Mouse (Mus musculus) adrenal gland, adult 18-20 months (tissue): ENCODE measurements around the gene Lrtm2. TPM values are rescaled to one million over a fixed set of nuclear protein-coding genes. Genes with fewer than 3 reads are reported as not detected.

Experiments used
- DNase-seq, 2 experiments: peaks; one replicate each; pipeline ENCODE4 v3.0.0; 2021 to 2022; ENCODE audit warnings: low spot score in 2 of 2
- total RNA-seq, 2 experiments: library from RNA; stranded (reverse); gene quantifications; 1 replicate in 1 of 2; 2 replicates in 1 of 2; pipeline ENCODE4 v1.2.3; 2021

Lrtm2 gene
- total RNA-seq, 2 experiments from 2014 or later, result 0.27 TPM; not detected in 1

DNA sequence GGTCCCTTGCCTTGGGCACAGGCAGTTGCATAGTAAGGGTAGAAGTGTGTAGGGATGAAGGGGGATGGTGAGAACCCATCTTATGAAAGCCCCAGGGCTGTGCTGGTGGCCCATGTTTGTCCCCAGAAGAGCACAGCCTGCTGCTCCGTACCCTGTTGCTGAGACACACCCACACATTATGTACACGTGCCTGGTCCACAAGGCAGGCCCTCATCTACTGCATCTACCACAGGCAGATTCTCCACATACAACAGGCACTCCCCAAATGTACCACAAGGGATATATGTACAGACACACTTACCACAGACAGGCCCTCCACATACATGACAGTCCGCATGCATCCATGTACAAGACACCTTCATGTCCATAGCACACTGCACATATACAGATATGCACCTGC lies 6.7 kb upstream of the Lrtm2 start:
- DNase-seq, result no peak

DNA sequence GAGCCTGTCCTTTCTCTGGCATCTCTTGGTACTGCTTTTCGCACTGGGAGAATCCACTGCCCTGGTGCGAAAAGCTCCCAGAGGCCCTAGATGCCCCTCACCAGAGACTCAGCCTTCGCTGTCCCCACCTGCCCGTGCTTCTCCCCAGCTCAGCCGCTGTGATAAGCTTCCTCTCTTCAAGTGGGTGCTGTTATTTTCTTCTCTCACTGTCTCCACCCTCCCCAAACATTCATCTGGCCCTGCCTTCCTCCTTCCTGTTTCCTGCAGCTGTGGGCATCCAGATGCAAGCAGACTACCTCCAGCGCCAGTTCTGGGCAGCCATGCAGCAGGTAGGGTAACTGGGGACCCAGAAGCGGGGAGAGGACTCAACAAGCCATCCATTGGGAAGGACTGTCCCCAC lies 5.6 kb upstream of the Lrtm2 start:
- no peak for DNase-seq

- DNase-seq, result no peak
Observed at GRCm38 (mm10) chr6:119333831-119334230, 3.3 kb upstream of the Lrtm2 start.

- peak in 1 of 2 experiments; percentile 12 for DNase-seq
Observed at GRCm38 (mm10) chr6:119333202-119333601, 2.6 kb upstream of the Lrtm2 start.

GRCm38 (mm10) chr6:119332111-119332510 lies 1.5 kb upstream of the Lrtm2 start:
- no peak for DNase-seq

- DNase-seq, result no peak
Observed at GRCm38 (mm10) chr6:119329936-119330335, 630 bp downstream of the Lrtm2 start.

- no peak for DNase-seq
Observed at GRCm38 (mm10) chr6:119329215-119329714, 1.3 kb downstream of the Lrtm2 start.

DNA sequence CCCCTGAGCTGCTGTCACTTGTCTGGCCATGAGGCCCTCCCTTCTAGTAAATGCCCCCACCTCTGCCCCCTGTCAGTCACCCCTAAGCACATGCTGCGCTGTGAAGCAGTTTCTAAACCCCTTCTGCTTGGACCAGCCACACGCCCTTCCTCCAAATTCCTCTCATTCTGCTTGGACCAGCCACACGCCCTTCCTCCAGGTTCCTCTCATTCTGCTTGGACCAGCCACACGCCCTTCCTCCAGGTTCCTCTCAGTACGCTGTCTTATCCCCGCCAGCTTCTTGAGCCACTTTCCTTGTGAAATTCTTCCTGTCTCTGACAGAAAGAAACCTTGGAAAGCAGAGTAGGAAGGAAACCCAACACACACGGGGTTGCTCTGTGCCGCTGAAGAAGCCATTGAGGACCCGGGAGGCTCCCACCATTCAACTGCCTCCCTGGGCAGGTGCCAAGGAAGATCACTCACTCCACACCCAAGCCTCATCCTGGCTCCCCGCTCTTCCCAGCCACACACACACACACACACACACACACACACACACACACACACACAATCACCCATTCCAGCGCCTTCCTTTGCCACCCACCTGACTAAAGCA lies 1.9 kb downstream of the Lrtm2 start:
- DNase-seq, result no peak

DNA sequence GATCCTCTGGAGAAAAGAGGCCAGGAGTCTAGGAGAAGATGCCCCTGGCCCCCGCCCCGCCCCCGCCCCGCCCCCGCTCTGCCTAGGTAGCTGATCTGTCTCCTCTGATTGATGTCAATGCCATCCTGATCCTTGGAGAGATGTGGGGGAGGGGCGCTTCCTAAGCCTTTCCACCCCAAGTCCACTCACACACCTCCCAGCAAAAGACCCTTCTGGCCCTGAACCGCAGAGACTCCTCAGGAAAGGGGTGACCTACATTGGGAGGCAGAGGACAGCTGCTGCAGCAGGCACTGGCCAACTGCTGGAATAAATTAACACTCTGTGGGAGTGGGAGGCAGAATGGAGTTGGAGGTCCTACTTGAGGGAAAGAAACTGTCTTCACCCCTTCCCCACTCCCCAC lies 4.0 kb downstream of the Lrtm2 start:
- no peak for DNase-seq

GRCm38 (mm10) chr6:119325978-119326377 lies 4.6 kb downstream of the Lrtm2 start:
- DNase-seq, result no peak

- no peak for DNase-seq
Observed at GRCm38 (mm10) chr6:119324776-119325175, 5.8 kb downstream of the Lrtm2 start.

DNA sequence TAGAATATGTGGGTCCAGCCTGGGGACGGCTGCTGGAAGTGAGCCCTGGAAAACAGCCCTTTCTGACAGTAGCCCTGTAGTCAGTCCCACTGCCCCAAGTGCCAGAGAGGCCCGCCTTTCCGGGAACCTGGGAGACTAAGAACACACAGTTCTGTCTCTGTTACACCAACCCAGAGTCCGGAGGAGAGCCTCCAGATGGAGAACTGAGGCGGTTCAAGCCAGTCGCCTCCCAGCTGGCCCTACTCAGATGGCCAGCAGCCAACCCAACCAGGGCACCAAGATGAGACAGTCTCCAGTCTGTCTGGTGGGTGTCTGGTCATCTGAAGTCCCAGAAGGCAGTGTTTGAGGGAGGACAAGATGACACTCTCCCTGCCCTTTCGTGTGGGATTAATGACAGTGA lies 8.8 kb downstream of the Lrtm2 start:
- DNase-seq, result no peak

GRCm38 (mm10) chr6:119320481-119320880 lies 10.1 kb downstream of the Lrtm2 start:
- DNase-seq, result no peak

DNA sequence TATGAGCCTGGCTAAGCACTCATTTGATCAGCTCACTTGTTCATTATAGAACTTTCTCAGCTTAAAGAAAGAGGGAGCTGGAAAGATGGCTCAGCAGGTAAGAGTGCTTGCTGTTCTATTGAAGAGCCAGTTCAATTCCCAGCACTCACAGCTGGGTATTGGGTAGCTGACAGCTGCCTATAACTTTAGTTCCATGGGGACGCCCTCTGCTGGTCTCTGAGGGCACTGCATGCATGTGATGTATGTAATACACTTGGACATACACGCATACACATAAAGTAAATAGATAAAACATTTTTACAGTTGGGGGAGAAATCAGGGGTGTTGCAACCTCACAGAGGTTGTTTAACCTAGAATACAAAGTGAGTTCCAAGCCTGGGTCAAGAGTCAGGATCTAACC lies 11.2 kb downstream of the Lrtm2 start:
- no peak for DNase-seq

DNA sequence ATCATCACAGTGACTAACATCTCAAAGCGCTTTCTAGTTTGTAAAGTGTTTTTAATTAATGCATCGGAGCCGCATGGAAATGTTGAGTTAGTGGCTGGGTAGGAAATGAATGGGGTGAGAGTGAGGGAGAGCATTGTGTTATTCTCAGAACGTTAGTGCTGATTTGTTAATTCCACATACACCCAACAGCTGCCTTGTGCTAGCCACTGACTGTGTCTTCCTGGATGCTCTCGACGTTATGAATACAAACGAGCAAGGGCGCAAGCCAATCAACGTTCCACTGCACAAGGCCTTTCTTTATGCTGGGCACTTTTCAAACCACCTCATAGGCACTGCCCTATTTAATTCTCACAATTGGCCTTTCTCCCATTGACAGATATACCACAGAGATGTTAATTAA lies 11.8 kb downstream of the Lrtm2 start:
- DNase-seq, result no peak

DNA sequence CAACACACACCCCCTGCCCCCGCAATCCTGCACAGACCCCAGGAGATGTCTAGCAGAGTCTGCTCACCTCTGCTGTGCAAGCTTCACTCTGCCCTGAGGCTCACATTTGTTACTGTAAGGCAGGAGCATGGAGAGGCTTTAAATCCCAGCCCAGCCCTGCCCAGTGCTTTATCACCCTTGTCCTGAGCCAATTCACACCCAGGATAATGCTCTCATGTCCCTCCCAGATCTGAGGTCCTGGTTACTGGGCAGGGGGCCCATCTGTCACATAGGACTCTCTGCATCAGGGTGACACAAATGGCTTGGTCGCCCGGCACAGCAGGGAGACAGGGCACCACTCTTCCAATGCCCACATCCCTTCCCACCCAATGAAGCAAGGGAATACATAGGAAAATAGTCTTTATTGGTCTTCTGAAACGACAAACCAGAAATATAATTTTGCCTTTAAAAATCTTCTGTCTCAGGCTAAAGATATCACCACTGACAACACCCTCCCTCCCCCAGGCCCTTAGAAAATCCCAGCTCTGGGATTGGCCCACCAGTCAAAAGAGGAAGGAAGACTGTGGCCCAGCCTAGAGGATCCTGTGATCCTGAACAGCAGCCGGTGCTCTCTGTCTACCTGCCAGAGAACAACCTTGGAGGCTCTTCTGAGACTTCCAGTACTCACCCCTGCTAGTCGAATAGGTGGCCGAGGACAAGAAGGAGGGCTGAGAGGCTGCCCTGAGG lies 15.7 kb downstream of the Lrtm2 start:
- no peak for DNase-seq

GRCm38 (mm10) chr6:119313588-119314375 lies 16.8 kb downstream of the Lrtm2 start:
- no peak for DNase-seq

DNA sequence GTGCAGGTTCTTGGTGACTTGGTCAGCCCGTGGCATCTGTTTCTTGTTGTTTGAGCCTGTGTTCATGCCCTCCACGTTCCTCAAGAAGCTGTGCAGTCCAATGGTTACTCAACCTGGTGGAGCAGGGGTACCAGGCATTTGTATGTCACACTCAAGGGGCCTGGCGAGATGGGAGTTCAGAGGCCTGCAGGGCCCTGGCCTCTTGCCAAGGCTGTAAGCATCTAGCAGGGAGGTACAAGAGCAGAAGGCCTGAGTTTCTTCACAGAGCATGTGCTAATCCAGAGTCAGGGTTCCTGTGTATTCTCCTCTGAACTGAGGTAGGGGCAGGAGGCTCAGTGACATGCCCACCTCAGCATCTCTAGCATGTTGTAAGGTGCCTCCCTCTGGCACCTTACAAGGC lies 17.5 kb downstream of the Lrtm2 start:
- DNase-seq, result no peak

DNA sequence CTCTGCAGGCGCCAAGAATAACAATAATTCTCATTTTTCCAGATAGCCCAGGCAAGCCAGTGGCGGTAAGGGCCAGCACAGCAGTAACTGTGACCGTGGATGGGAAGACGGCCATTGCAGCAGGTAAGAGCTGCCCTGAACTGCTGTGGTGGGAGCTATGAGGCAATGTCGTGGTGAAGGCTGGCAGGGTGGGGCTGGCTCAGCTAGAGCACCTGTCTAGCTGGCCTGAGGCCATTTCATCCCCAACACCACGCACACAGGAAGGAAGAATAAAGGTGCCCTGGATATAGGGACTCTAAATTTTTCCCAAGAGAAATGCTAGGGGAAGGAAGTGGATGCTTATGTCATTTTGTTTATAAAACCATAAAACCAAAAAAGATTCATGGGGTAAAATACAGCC lies 18.2 kb downstream of the Lrtm2 start:
- no peak for DNase-seq

- DNase-seq, result no peak
Observed at GRCm38 (mm10) chr6:119310176-119310575, 20.4 kb downstream of the Lrtm2 start.

GRCm38 (mm10) chr6:119307867-119308413 lies 22.6 kb downstream of the Lrtm2 start:
- no peak for DNase-seq

- DNase-seq, result no peak
Observed at GRCm38 (mm10) chr6:119303331-119303730, 27.2 kb downstream of the Lrtm2 start.
